Mouse (Mus musculus): Measurements from ENCODE around the gene Parp12. TPM values are rescaled to one million over a fixed set of nuclear protein-coding genes. Genes with fewer than 3 reads are reported as not detected.

Gene Parp12
- 13.6 and 13.7 TPM in 2 replicates for polyA plus RNA-seq (2015; fragmentation: Nextera tagmentation; extraction: Ambion mirVana)

- H3K9ac ChIP-seq (replicated peaks; ENCODE audit: low read depth): peak within 1 kb of the TSS; percentile 82
- TF ChIP-seq CTCF (IDR thresholded peaks at IDR 0.05): peak; percentile 9; the same call in 1 of the 2 replicates
- TF ChIP-seq EP300 (IDR thresholded peaks at IDR 0.05): no peak
- peak; percentile 94 for ATAC-seq
- DNase-seq (ENCODE audit: low spot score): peak; percentile 94
- under 1% methylated on average over 77 of the region's 101 CpGs for WGBS
- H3K27ac ChIP-seq (ENCODE audit: low read length): peak within 1 kb of the TSS; percentile 93
- peaks cover 4% of the 10 kb centered on the region; the same call in 1 of the 2 replicates for H3K4me1 ChIP-seq (ENCODE audit: insufficient read depth, low read depth, low read length)
- H3K9me3 ChIP-seq (ENCODE audit: low read length): no peaks in the 10 kb centered on the region
- no peaks in the 10 kb centered on the region for H3K36me3 ChIP-seq (ENCODE audit: insufficient read depth, low read length)
- H3K4me3 ChIP-seq (ENCODE audit: low read depth, low read length): peak within 1 kb of the TSS; percentile 83
- no peaks in the 10 kb centered on the region for H3K27me3 ChIP-seq (replicated peaks; ENCODE audit: insufficient read depth, low read length)
- peak within 1 kb of the TSS; percentile 83 for H3K4me2 ChIP-seq (replicated peaks; ENCODE audit: low read depth, low read length)
Measured at GRCm38 (mm10) chr6:39117584-39118455, at the start of gene Parp12. Gene Parp12, minus strand, starts transcription at chr6:39118349.

DNA sequence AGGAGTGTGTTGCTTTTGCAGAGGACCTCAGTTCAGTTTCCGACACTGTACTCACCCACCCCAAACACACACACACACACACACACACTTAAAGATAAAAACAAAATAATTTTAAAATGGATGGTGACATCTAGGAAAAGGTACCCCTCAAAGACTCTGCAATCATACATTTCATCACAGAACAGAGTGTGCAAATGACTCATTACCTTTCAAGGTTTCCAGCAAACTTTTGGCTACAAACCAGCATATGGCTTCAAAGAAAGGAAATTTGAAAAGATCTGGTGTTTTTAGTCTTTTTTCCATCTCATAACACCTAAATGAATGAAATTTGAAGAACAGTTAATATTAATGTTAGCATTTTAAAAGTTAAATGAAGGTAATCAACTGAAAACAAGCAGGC lies 46.7 kb upstream of the Parp12 start:
- Histone ChIP-seq H3K4me1 (ENCODE audit: insufficient read depth, low read depth, low read length) (no peaks in the 10 kb centered on the region), H3K27me3 (replicated peaks; ENCODE audit: insufficient read depth, low read length) (no peaks in the 10 kb centered on the region), H3K9me3 (ENCODE audit: low read length) (no peaks in the 10 kb centered on the region), H3K27ac (ENCODE audit: low read length) (no peak overlapping the region), H3K4me2 (replicated peaks; ENCODE audit: low read depth, low read length) (no peak overlapping the region), H3K36me3 (ENCODE audit: insufficient read depth, low read length) (peaks cover 25% of the 10 kb centered on the region), H3K4me3 (ENCODE audit: low read depth, low read length) (no peak overlapping the region), H3K9ac (replicated peaks; ENCODE audit: low read depth) (no peak overlapping the region)
- DNase-seq (ENCODE audit: low spot score) (no peak), ATAC-seq (no peak)
- TF ChIP-seq CTCF (IDR thresholded peaks at IDR 0.05): no peak
- TF ChIP-seq EP300 (IDR thresholded peaks at IDR 0.05): no peak
- WGBS: 91% methylated on average over 1 of the region's 1 CpGs

- Histone ChIP-seq H3K4me2 (replicated peaks; ENCODE audit: low read depth, low read length) (no peak overlapping the region), H3K4me1 (ENCODE audit: insufficient read depth, low read depth, low read length) (no peaks in the 10 kb centered on the region), H3K27ac (ENCODE audit: low read length) (no peak overlapping the region), H3K9ac (replicated peaks; ENCODE audit: low read depth) (no peak overlapping the region), H3K4me3 (ENCODE audit: low read depth, low read length) (no peak overlapping the region), H3K9me3 (ENCODE audit: low read length) (no peaks in the 10 kb centered on the region), H3K27me3 (replicated peaks; ENCODE audit: insufficient read depth, low read length) (no peaks in the 10 kb centered on the region), H3K36me3 (ENCODE audit: insufficient read depth, low read length) (peaks cover 16% of the 10 kb centered on the region; the same call in 1 of the 2 replicates)
- TF ChIP-seq CTCF (IDR thresholded peaks at IDR 0.05): no peak
- TF ChIP-seq EP300 (IDR thresholded peaks at IDR 0.05): no peak
- 93% methylated on average over 6 of the region's 6 CpGs for WGBS
- ATAC-seq: no peak
- no peak for DNase-seq (ENCODE audit: low spot score)
Measured at GRCm38 (mm10) chr6:39161975-39162374, 43.8 kb upstream of the Parp12 start.

- H3K4me2 ChIP-seq (replicated peaks; ENCODE audit: low read depth, low read length): no peak overlapping the region
- ATAC-seq (no peak), DNase-seq (ENCODE audit: low spot score) (peak; percentile 39)
- H3K36me3 ChIP-seq (ENCODE audit: insufficient read depth, low read length): peaks cover 49% of the 10 kb centered on the region
- WGBS: 53% methylated on average over 6 of the region's 6 CpGs
- H3K4me1 ChIP-seq (ENCODE audit: insufficient read depth, low read depth, low read length): no peaks in the 10 kb centered on the region
- no peak overlapping the region for H3K27ac ChIP-seq (ENCODE audit: low read length)
- H3K9ac ChIP-seq (replicated peaks; ENCODE audit: low read depth): no peak overlapping the region
- no peak overlapping the region for H3K4me3 ChIP-seq (ENCODE audit: low read depth, low read length)
- no peaks in the 10 kb centered on the region for H3K27me3 ChIP-seq (replicated peaks; ENCODE audit: insufficient read depth, low read length)
- TF ChIP-seq EP300 (IDR thresholded peaks at IDR 0.05) (no peak), CTCF (IDR thresholded peaks at IDR 0.05) (peak; percentile 57)
- H3K9me3 ChIP-seq (ENCODE audit: low read length): no peaks in the 10 kb centered on the region
Measured at GRCm38 (mm10) chr6:39146041-39146440, 27.9 kb upstream of the Parp12 start.

DNA sequence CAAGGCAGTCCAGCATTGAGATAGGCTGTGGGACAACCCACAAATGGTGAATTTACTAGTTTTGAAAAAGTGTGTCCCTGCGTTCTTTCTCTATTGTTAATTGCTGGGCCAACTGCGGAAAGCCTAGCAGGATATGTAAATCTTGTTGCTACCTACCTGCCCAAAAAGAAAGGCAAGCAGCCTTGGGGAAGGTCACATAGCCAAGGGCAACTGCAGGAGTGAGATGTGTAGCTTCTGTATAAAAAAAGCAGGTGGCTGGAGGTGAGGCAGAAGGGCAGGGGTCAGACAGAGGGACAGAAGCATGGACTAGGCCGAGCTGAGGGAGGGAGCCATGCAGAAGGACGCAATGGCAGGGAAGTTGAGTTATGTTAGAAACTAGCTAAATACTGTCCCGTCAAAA lies 14.4 kb upstream of the Parp12 start:
- no peak for ATAC-seq
- Histone ChIP-seq H3K27me3 (replicated peaks; ENCODE audit: insufficient read depth, low read length) (no peaks in the 10 kb centered on the region), H3K4me3 (ENCODE audit: low read depth, low read length) (no peak overlapping the region), H3K27ac (ENCODE audit: low read length) (no peak overlapping the region), H3K4me1 (ENCODE audit: insufficient read depth, low read depth, low read length) (no peaks in the 10 kb centered on the region), H3K36me3 (ENCODE audit: insufficient read depth, low read length) (peaks cover 11% of the 10 kb centered on the region; the same call in 1 of the 2 replicates), H3K9ac (replicated peaks; ENCODE audit: low read depth) (no peak overlapping the region), H3K4me2 (replicated peaks; ENCODE audit: low read depth, low read length) (no peak overlapping the region), H3K9me3 (ENCODE audit: low read length) (no peaks in the 10 kb centered on the region)
- 68% methylated on average over 5 of the region's 5 CpGs for WGBS
- DNase-seq (ENCODE audit: low spot score): no peak
- TF ChIP-seq EP300 (IDR thresholded peaks at IDR 0.05) (no peak), CTCF (IDR thresholded peaks at IDR 0.05) (no peak)

DNA sequence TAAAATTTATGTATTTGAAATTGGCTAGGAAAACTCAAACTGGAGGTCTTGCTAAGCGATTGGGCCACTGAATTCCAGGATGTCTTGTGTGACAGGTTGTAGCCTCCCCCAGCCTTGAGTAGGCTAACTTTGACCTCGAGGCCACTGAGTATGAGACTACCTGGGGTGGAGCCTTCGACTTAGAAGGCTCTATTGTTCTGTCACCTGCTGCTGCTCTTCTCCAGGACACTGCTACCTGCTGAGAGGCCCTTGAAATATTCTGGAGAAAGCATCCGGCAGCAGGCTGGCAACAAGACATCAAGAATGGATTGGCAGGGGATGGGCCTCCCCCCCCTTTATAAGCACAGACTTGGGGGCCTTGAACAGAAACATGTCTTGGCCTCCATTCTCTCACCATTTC lies 13.3 kb upstream of the Parp12 start:
- H3K4me1 ChIP-seq (ENCODE audit: insufficient read depth, low read depth, low read length): no peaks in the 10 kb centered on the region
- no peak overlapping the region for H3K9ac ChIP-seq (replicated peaks; ENCODE audit: low read depth)
- no peaks in the 10 kb centered on the region for H3K27me3 ChIP-seq (replicated peaks; ENCODE audit: insufficient read depth, low read length)
- peaks cover 11% of the 10 kb centered on the region; the same call in 1 of the 2 replicates for H3K36me3 ChIP-seq (ENCODE audit: insufficient read depth, low read length)
- TF ChIP-seq EP300 (IDR thresholded peaks at IDR 0.05) (no peak), CTCF (IDR thresholded peaks at IDR 0.05) (no peak)
- DNase-seq (ENCODE audit: low spot score) (no peak), ATAC-seq (no peak)
- no peak overlapping the region for H3K27ac ChIP-seq (ENCODE audit: low read length)
- WGBS: 40% methylated on average over 4 of the region's 4 CpGs
- H3K4me2 ChIP-seq (replicated peaks; ENCODE audit: low read depth, low read length): no peak overlapping the region
- H3K4me3 ChIP-seq (ENCODE audit: low read depth, low read length): no peak overlapping the region
- no peaks in the 10 kb centered on the region for H3K9me3 ChIP-seq (ENCODE audit: low read length)
